Mouse (Mus musculus) erythroblast, embryonic 14.5 days (primary cell): ENCODE measurements at regions not wholly inside any gene's neighbourhood (a gene's known extent, or its start where the extent isn't known, plus 50 kb on each side); places are given as distances from the start of the nearest gene placed in this dataset.

Experiments
- GATA1 ChIP-seq: IDR thresholded peaks from 2 replicates; pipeline ENCODE4 v1.6.1; 2012; ENCODE audit warnings: low read length, inconsistent platforms, mixed read lengths
- TAL1 ChIP-seq: IDR thresholded peaks from 3 replicates; pipeline ENCODE4 v1.6.1; 2012; ENCODE audit warnings: low read length, inconsistent platforms, mixed read lengths

DNA sequence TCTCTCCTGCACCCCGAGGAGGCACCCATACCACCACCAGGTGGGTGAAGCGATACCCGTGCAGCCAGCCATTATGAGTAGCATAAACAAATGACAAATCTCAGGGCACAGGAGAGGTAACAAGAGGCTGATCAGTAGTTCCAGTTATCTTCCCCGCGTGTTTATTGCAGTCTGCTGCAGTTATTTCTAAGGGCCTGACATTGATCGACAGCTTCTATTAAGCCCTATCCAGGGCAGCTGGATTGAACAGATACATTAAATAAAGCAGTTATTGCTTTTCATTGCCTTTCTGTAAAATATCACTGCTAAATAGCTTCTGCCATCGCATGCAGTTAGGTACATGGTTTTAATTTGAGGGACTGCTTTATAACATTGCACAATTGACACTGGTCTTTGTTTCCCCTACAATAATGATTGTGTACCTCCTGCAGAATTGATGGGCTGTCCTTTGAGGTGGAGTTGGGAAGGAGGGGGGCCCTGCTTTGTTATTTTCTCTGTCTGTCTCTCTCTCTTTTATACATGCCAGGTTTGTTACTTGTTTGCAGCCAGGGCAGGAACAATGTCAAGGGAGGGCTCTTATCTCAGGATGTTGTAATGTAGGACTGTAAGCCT, 245.0 kb downstream of the Gpat3 start:
- TF ChIP-seq GATA1 (no peak), TAL1 (no peak)
